Mouse (Mus musculus): Measurements from ENCODE around the gene Spred2. TPM values are rescaled to one million over a fixed set of nuclear protein-coding genes. Genes with fewer than 3 reads are reported as not detected.

Spred2 gene
- polyA plus RNA-seq, 1 experiment from 2014 or later, result 5.7 TPM

DNA sequence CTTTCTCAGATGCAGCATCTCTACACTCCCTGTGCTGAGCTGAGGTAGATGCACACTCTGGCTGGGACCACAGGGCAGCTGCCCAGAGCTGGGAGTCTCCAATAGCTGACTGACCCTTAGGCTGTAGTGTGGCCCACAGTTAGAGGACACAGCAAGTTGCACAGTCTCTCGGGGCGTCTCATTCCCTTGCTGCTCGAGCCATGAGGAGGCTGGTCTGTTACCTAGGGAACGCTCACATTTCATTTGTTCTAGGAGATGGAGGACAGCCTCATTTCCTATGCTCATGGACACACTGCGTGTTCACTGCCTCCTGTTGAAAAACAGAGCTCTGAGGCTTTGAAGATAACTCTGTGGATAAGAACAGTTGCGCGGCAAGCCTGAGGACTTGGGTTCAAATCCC is 111.8 kb downstream of the Spred2 start:
- H3K36me3 ChIP-seq (ENCODE audit: control insufficient read depth, insufficient read depth), result no peaks in the 10 kb centered on the region
- H3K9me3 ChIP-seq (ENCODE audit: control insufficient read depth), result no peaks in the 10 kb centered on the region
- ATAC-seq, result no peak
- H3K9ac ChIP-seq (ENCODE audit: low read depth, low read length), result no peak overlapping the region
- no peak overlapping the region for H3K4me3 ChIP-seq (ENCODE audit: low read depth, low read length)
- no peaks in the 10 kb centered on the region for H3K27me3 ChIP-seq (replicated peaks; ENCODE audit: control insufficient read depth, insufficient read depth, low read length)
- no peak for TF ChIP-seq CTCF (IDR thresholded peaks at IDR 0.05; ENCODE audit: low read depth)
- H3K4me2 ChIP-seq (replicated peaks; ENCODE audit: low read depth), result no peak overlapping the region
- no peaks in the 10 kb centered on the region for H3K4me1 ChIP-seq (replicated peaks; ENCODE audit: control insufficient read depth, insufficient read depth, low read length)
- H3K27ac ChIP-seq (ENCODE audit: low read depth, low read length), result no peak overlapping the region
- 82% methylated on average over 7 of the region's 7 CpGs for WGBS

DNA sequence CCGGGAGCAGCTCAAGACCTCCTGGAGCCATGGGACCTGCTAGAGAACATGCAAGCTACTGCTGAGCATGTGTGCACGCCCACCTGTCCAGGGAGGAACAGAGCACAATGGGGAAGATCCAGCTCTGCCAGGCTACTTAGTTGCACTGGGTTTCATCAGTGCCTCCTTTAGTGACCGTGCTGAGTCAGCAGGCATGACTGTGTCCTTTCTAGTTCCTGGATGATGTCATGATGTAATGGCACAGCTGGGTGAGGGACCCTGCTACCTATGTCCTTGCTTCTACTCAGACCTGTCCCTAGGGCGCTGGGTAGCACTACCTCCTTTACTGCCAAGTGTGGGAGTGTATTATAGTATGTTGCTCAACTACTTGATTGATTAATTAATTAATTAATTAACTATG is 113.6 kb downstream of the Spred2 start:
- no peak overlapping the region for H3K4me3 ChIP-seq (ENCODE audit: low read depth, low read length)
- H3K9me3 ChIP-seq (ENCODE audit: control insufficient read depth), result no peaks in the 10 kb centered on the region
- no peaks in the 10 kb centered on the region for H3K4me1 ChIP-seq (replicated peaks; ENCODE audit: control insufficient read depth, insufficient read depth, low read length)
- no peak; the same call in 1 of the 2 replicates for ATAC-seq
- no peak overlapping the region for H3K27ac ChIP-seq (ENCODE audit: low read depth, low read length)
- TF ChIP-seq CTCF (IDR thresholded peaks at IDR 0.05; ENCODE audit: low read depth), result no peak
- H3K9ac ChIP-seq (ENCODE audit: low read depth, low read length), result no peak overlapping the region
- no peak overlapping the region for H3K4me2 ChIP-seq (replicated peaks; ENCODE audit: low read depth)
- WGBS, result 87% methylated on average over 4 of the region's 4 CpGs
- H3K36me3 ChIP-seq (ENCODE audit: control insufficient read depth, insufficient read depth), result no peaks in the 10 kb centered on the region
- no peaks in the 10 kb centered on the region for H3K27me3 ChIP-seq (replicated peaks; ENCODE audit: control insufficient read depth, insufficient read depth, low read length)

DNA sequence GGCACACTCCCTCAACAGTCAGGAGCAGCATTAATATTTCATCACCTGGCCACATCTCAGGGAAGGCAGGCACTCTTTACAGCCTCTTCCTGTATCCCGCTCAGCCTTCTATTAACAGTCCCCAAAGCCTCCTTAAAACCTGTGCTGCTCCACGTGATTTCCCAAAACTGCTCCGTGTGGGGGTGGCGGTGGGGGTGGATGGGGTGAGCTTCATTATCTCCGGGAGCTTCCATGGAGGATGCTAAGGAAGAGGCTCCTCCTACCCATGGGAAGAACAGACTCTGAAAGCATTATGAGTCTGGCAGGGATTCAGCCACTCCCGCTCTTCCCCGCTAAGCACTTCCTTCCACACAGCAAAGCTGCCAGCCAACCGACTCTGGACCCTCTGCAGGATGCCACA is 114.5 kb downstream of the Spred2 start:
- Histone ChIP-seq H3K9me3 (ENCODE audit: control insufficient read depth) (no peaks in the 10 kb centered on the region), H3K27me3 (replicated peaks; ENCODE audit: control insufficient read depth, insufficient read depth, low read length) (no peaks in the 10 kb centered on the region), H3K4me2 (replicated peaks; ENCODE audit: low read depth) (no peak overlapping the region), H3K9ac (ENCODE audit: low read depth, low read length) (no peak overlapping the region), H3K27ac (ENCODE audit: low read depth, low read length) (no peak overlapping the region), H3K36me3 (ENCODE audit: control insufficient read depth, insufficient read depth) (no peaks in the 10 kb centered on the region), H3K4me3 (ENCODE audit: low read depth, low read length) (no peak overlapping the region), H3K4me1 (replicated peaks; ENCODE audit: control insufficient read depth, insufficient read depth, low read length) (no peaks in the 10 kb centered on the region)
- ATAC-seq, result no peak
- TF ChIP-seq CTCF (IDR thresholded peaks at IDR 0.05; ENCODE audit: low read depth), result no peak
- 45% methylated on average over 8 of the region's 8 CpGs for WGBS

DNA sequence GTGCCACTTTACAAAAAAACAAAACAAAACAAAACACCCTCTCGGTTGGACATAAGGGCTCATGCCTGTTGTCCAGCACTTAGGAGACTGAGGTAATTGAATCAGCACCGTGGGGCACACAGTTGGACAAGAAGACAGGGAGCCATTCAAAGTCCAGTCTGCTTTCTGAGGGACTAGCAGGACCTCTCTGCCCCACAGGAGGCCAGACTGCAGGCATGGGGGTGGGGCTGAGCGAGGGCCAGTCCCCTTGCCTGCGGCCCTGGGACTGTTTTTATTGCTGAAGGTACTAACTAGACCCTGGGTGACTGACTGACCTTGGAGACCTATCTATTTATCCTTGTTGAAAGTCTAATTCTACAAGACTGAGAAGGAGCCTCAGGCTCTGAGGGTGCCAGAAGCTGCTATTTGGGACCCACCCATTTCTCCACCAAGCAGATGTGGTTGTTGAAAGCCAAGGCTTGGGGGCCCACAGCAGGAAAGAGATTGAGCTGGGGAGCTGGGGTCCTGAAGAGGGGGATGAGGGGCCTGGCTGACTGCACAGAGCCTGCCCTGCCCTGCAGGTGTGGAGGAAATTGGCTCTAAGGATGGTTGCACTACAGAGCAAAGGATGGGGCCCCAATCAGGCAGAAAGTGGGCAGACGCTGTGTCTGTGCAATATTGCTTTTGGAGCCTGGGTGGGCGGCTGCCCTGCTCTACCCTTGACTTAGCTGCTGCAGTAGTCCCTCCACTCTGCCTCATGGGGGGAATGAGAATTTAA is 117.2 kb downstream of the Spred2 start:
- Histone ChIP-seq H3K9me3 (ENCODE audit: control insufficient read depth) (no peaks in the 10 kb centered on the region), H3K4me3 (ENCODE audit: low read depth, low read length) (no peak overlapping the region), H3K27ac (ENCODE audit: low read depth, low read length) (no peak overlapping the region), H3K4me1 (replicated peaks; ENCODE audit: control insufficient read depth, insufficient read depth, low read length) (no peaks in the 10 kb centered on the region), H3K36me3 (ENCODE audit: control insufficient read depth, insufficient read depth) (no peaks in the 10 kb centered on the region), H3K27me3 (replicated peaks; ENCODE audit: control insufficient read depth, insufficient read depth, low read length) (no peaks in the 10 kb centered on the region), H3K9ac (ENCODE audit: low read depth, low read length) (no peak overlapping the region), H3K4me2 (replicated peaks; ENCODE audit: low read depth) (no peak overlapping the region)
- 30% methylated on average over 6 of the region's 6 CpGs for WGBS
- TF ChIP-seq CTCF (IDR thresholded peaks at IDR 0.05; ENCODE audit: low read depth), result no peak
- ATAC-seq, result no peak

GRCm38 (mm10) chr11:20042106-20042505 is 117.9 kb downstream of the Spred2 start:
- Histone ChIP-seq H3K4me3 (ENCODE audit: low read depth, low read length) (no peak overlapping the region), H3K27ac (ENCODE audit: low read depth, low read length) (no peak overlapping the region), H3K4me2 (replicated peaks; ENCODE audit: low read depth) (no peak overlapping the region), H3K9ac (ENCODE audit: low read depth, low read length) (no peak overlapping the region), H3K27me3 (replicated peaks; ENCODE audit: control insufficient read depth, insufficient read depth, low read length) (no peaks in the 10 kb centered on the region), H3K9me3 (ENCODE audit: control insufficient read depth) (no peaks in the 10 kb centered on the region), H3K4me1 (replicated peaks; ENCODE audit: control insufficient read depth, insufficient read depth, low read length) (no peaks in the 10 kb centered on the region), H3K36me3 (ENCODE audit: control insufficient read depth, insufficient read depth) (no peaks in the 10 kb centered on the region)
- no peak for TF ChIP-seq CTCF (IDR thresholded peaks at IDR 0.05; ENCODE audit: low read depth)
- no peak for ATAC-seq
- 80% methylated on average over 4 of the region's 4 CpGs for WGBS

DNA sequence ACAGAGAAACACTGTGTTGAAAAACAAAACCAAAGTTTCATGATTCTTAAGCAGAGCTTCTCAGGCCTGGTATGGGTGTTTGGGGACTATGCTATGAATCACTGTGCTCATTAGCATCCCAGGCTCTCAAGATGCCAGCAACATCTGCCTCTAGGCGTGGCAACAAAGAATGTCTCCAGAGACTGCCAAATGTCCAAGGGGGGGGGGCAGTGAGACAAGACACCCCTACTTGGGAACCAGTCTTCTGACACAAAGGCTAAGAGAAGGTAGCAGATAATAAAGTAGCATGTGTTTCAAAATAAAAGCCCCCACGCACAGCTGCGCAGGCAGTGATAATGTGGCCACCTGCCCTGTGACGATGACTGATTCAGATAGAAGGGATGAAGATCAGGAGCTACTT is 119.1 kb downstream of the Spred2 start:
- Histone ChIP-seq H3K9ac (ENCODE audit: low read depth, low read length) (no peak overlapping the region), H3K4me2 (replicated peaks; ENCODE audit: low read depth) (no peak overlapping the region), H3K36me3 (ENCODE audit: control insufficient read depth, insufficient read depth) (no peaks in the 10 kb centered on the region), H3K4me1 (replicated peaks; ENCODE audit: control insufficient read depth, insufficient read depth, low read length) (no peaks in the 10 kb centered on the region), H3K4me3 (ENCODE audit: low read depth, low read length) (no peak overlapping the region), H3K27me3 (replicated peaks; ENCODE audit: control insufficient read depth, insufficient read depth, low read length) (no peaks in the 10 kb centered on the region), H3K27ac (ENCODE audit: low read depth, low read length) (no peak overlapping the region), H3K9me3 (ENCODE audit: control insufficient read depth) (no peaks in the 10 kb centered on the region)
- TF ChIP-seq CTCF (IDR thresholded peaks at IDR 0.05; ENCODE audit: low read depth), result no peak
- ATAC-seq, result no peak
- 87% methylated on average over 4 of the region's 4 CpGs for WGBS
